Mouse (Mus musculus) layer of hippocampus, adult 2 months (tissue): Measurements from ENCODE around the gene Ugt1a9. TPM values are rescaled to one million over a fixed set of nuclear protein-coding genes. Genes with fewer than 3 reads are reported as not detected.
"Not testable (repeated sequence)": the region's sequence is repeated elsewhere in the genome, so short reads cannot be mapped to it uniquely, and the experiment has no call there.

Experiments used
- DNase-seq, 2 experiments: peaks; one replicate each; pipeline ENCODE4 v3.0.0; 2022; ENCODE audit warnings: low spot score in 2 of 2
- H3K27ac ChIP-seq: fragments of 200-600 bp; 2 replicates; pipeline ENCODE4 v1.8.1; 2022
- H3K4me3 ChIP-seq: fragments of 200-600 bp; 2 replicates; pipeline ENCODE4 v1.8.1; 2022; ENCODE audit warnings: mild to moderate bottlenecking
- CTCF ChIP-seq: fragments of 200-600 bp; conservative IDR thresholded peaks from 2 replicates; pipeline ENCODE4 v1.8.1; 2022; ENCODE audit warnings: antibody characterized with exemption, mild to moderate bottlenecking, moderate library complexity
- long read RNA-seq, 2 experiments: library from polyadenylated mRNA; stranded (forward); transcript quantifications; one replicate each; pipeline ENCODE4 v2.0.0; 2021; ENCODE audit warnings: borderline mapping rate in 2 of 2
- total RNA-seq, 2 experiments: library from RNA; stranded (reverse); gene quantifications; 2 replicates each; pipeline ENCODE4 v1.2.3; 2021

The Ugt1a9 gene
- not detected for total RNA-seq
- long read RNA-seq, experiment 1: 0 reads
- long read RNA-seq, experiment 2: 0 reads

DNA sequence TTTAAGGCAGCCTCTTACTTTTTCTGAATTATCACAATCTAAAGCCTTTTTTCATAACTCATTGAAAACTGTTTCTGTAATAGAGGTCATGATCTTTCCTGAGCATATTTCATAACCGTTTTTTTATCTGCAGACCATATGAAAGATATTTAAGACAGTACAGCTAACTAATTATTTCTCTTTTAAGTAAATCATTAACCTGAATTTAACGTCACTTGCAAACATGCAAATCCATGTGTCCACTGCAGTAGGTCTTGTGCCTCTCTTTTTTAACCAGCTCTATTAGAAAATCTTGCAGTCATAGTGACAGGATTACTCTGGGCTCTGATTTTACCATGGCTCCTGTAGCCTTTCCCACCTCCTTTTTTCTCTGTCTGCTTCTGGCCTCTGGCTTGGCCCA lies at the start of gene Ugt1a9:
Ugt1a9 (plus strand) TSS at position 306 of the 400 bp plus-strand sequence.
- no peak for DNase-seq
- no peak for TF ChIP-seq CTCF
- no peak within 1 kb of the TSS for H3K4me3 ChIP-seq
- no peak within 1 kb of the TSS for H3K27ac ChIP-seq

DNA sequence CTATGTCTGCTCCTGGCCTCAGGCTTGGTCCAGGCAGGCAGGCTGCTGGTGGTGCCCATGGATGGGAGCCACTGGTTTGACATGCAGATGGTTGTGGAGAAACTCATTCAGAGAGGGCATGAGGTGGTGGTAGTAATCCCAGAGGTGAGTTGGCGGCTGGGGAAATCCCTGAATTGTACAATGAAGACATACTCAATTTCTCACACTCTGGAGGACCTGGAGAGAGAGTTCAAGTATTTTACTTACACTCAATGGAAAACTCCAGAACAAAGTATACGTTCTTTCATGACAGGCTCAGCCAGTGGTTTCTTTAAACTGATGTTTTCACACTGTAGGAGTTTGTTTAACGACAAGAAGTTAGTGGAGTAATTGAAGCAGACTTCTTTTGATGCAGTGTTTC lies 45.4 kb upstream of the Ugt1a9 start:
- not testable (repeated sequence) for DNase-seq, H3K4me3 ChIP-seq, H3K27ac ChIP-seq

DNA sequence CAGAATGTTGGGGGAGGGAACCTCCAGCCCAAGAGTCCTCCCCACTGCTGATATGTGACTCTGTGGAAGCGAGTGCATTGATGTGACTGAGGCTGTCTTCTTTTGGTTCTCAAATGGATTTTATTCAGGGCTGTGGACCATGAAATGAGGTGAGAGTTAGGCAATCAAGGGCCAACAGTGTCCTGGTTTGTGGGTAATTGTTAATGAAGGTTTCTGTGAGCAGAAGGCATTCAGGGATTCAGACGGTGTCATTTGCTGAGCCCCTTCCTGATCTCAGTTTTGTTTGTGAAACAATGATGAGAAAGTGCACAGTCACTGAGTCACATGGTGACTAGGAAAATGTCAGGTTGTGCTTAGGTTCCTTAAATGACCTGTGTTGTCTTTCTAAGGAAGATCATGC lies 27.6 kb upstream of the Ugt1a9 start:
- H3K4me3 ChIP-seq, H3K27ac ChIP-seq, DNase-seq: not testable (repeated sequence)

DNA sequence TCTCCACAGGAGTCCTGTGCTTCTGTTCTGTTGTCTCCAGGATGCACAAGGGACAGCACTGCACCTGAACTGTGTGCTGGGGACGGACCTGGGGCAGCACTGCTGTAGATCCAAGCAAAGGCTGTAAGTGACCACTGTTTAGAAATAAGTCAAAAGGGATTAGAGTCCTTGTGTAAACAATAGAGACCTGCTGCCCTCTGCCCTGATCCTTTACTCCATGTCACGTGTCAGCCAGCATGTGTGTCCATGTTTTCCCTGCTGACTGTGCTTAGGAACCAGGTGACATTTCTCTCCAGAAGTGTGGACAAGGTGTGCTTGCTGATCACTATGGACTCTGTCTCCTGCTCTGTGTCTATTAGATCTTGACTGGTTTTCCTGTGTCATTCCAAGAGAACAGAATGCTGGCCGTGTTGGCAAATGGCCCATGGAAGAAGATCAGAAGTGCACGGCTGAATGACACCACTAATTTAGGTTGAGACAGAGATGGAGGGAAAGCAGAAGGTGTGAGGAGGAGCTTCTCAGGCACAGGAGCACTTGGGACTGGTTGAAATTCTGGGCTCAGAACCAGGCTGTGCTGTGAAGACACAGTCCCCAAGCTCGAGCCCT lies 25.7 kb upstream of the Ugt1a9 start:
- DNase-seq: not testable (repeated sequence)

DNA sequence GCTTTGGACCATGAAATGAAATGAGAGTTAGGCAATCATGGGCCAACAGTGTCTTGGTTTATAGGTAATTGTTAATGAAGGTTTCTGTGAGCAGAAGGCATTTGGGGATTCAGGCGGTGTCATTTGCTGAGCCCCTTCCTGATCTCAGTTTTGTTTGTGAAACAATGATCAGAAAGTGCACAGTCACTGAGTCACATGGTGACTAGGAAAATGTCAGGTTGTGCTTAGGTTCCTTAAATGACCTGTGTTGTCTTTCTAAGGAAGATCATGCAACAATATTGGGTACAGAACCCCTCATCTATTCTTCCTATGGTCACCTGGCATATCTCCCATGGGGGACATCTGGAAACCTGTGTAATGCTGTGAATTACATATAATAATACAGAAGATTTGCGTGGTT lies 23.2 kb upstream of the Ugt1a9 start:
- H3K27ac ChIP-seq, DNase-seq, H3K4me3 ChIP-seq: not testable (repeated sequence)

More for the DNA sequence above, 25.7 kb upstream of the Ugt1a9 start:
- H3K4me3 ChIP-seq, H3K27ac ChIP-seq: not testable (repeated sequence)

DNA sequence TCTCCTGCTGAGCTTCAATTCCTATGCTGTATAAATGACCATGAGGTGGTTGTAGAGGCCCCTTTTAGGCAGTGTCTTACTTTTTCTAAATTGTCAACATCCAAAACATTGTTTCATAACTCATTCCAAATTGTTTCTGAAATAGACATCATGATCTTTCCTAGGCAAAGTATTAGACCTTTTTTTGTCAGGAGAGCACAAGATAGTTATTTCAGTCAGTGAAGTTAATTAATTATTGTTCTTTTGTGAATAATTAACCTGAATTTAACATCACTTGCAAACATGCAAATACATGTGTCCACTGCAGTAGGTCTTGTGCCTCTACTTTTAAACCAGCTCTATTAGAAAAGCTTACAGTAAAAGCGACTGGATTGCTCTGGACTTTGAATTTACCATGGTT lies 15.5 kb upstream of the Ugt1a9 start, which contains the start of gene Ugt1a10:
Ugt1a10 (plus strand) TSS at position 301 of the 400 bp plus-strand sequence.
- Histone ChIP-seq H3K4me3 (no peak within 1 kb of the TSS), H3K27ac (no peak within 1 kb of the TSS)
- no peak for DNase-seq
- TF ChIP-seq CTCF: no peak

DNA sequence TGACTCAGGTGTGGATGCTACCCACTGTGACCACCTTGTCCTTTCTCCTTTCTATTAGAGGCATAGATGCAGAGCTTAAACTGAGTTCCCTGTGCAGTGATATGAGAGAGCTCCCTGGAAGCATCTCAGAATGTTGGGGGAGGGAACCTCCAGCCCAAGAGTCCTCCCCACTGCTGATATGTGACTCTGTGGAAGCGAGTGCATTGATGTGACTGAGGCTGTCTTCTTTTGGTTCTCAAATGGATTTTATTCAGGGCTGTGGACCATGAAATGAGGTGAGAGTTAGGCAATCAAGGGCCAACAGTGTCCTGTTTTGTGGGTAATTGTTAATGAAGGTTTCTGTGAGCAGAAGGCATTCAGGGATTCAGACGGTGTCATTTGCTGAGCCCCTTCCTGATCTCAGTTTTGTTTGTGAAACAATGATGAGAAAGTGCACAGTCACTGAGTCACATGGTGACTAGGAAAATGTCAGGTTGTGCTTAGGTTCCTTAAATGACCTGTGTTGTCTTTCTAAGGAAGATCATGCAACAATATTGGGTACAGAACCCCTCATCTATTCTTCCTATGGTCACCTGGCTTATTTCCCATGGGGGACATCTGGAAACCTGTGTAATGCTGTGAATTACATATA lies 4.0 kb upstream of the Ugt1a9 start:
- not testable (repeated sequence) for DNase-seq, H3K4me3 ChIP-seq, H3K27ac ChIP-seq

DNA sequence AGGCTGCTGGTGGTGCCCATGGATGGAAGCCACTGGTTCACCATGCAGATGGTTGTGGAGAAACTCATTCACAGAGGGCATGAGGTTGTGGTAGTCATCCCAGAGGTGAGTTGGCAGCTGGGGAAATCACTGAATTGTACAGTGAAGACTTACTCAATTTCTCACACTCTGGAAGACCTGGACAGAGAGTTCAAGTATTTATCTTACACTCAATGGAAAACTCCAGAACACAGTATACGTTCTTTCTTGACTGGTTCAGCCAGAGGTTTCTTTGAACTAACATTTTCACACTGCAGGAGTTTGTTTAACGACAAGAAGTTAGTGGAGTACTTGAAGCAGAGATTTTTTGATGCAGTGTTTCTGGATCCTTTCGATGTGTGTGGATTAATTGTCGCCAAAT lies 302 bp downstream of the Ugt1a9 start:
- H3K4me3 ChIP-seq: no peak overlapping the region
- no peak for TF ChIP-seq CTCF
- DNase-seq: no peak
- no peak overlapping the region for H3K27ac ChIP-seq

DNA sequence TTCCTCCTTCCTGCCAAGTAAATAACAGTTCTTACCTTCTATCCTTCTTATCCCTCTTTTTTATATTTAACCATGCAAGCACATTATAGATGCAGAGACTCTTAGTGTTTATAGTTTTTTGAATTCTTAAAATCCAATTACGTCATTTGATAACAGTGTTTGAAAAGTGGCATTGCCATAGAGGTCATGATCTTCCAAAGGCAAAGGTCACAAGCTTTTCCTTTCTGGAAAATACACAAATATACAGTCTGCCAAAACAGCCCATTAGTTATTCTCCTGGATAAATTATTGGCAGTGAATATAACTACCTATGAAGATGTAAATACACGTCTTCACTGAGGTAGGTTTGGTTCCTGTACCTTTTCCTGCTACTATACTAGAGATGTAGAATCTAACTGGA lies 3.9 kb downstream of the Ugt1a9 start:
- no peak overlapping the region for H3K27ac ChIP-seq
- no peak overlapping the region for H3K4me3 ChIP-seq
- TF ChIP-seq CTCF: no peak
- no peak for DNase-seq

DNA sequence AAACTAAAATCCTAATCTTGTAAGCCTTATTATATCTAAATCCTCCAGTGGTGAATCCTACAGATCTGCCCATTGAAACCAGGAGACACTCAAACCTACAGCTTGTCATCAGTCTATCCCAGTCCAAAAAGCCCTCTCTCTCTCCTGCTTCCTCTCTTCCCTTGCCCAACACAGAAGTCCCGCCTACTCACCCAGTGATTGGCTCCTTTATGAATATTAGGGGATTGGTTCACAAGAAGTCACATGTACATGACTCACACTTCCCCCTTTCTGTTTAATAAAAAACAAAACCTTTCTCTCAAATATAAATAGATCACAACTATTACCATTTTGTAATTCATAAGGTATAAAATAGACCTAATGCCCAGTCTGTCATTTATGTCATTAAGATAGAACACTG lies 6.5 kb downstream of the Ugt1a9 start:
- Histone ChIP-seq H3K27ac (no peak overlapping the region), H3K4me3 (no peak overlapping the region)
- no peak for DNase-seq
- TF ChIP-seq CTCF: no peak

DNA sequence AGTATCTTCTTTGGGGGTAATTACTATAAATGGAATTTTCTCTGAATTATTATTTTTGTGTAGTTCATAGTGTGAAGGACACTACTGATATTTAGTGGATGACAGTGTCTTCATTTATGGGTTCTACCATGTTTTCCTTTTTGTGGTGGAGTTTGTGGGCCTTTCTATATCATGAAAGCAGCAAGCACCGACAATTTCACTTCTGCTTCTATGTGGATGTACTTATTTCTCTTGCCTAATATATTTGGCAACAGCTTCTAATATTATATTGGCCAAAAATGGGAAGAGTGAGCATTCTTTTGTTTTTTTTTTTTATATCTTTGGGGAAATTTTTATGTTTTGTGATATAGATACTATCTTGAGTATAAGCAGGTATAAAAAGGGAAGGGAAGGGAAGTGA lies 11.1 kb downstream of the Ugt1a9 start:
- H3K4me3 ChIP-seq: no peak overlapping the region
- H3K27ac ChIP-seq: no peak overlapping the region
- DNase-seq: no peak
- no peak for TF ChIP-seq CTCF

DNA sequence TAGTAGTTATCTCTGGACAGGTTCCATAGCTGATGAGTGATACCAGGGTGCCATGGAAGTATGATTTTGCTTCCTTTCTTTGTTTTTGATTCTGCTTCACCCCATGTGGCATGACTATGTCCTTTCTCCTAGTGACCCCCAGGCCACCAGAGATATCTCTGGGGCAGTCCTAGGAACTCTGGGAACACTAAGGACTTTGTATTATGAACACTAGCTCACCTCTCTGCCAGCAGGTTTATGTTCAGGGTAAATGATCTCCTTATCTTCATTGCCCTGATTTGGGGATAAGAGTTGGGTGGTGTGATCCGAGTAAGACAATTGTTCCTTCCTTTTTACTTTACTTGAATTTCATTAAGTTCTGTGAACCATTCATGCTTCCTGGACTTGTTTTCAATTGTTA lies 15.5 kb downstream of the Ugt1a9 start:
- TF ChIP-seq CTCF: no peak
- Histone ChIP-seq H3K4me3 (no peak overlapping the region), H3K27ac (no peak overlapping the region)
- no peak for DNase-seq

DNA sequence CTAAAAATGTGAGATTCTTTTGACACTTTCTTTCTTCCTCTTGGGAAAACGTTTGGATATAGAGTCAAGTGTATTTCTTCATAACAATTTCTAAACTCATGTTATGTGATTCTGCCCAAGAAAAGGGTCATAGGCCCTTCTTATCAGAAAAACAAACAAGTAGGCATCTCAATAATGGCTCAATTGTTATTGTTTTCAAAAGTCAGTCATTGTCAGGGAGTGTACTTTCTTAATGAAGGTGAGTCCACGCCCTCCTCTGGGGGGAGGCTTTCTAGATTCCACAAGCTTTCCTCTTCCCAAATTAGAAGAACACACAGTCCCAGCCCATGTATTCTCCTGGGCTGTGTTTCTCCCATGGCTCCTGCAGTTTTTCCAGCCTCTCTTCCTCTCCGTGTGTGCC lies 16.9 kb downstream of the Ugt1a9 start, which contains the start of gene Ugt1a8:
Ugt1a8 (plus strand) TSS at position 301 of the 400 bp plus-strand sequence.
- H3K27ac ChIP-seq: no peak within 1 kb of the TSS
- DNase-seq: no peak
- TF ChIP-seq CTCF: no peak
- no peak within 1 kb of the TSS for H3K4me3 ChIP-seq

DNA sequence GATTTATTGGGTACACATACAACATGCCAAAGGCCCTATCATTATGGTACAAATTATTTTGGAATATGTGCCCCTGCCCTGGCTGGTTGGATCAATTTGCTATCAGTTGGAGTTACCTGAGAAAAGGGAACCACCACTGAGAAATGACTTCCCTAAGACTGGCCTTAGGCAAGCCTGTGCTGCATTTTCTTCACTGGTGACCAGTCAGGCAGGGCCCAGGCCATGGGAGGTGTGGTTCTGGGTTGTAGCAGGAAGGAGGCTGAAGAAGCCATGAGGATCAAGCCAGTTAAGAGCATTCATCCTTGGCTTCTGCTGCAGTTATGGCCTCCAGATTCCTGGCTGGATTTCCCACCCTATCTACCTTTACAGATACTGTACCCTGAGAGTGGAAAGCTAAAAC lies 21.7 kb downstream of the Ugt1a9 start:
- no peak overlapping the region for H3K27ac ChIP-seq
- H3K4me3 ChIP-seq: no peak overlapping the region
- no peak for DNase-seq
- no peak for TF ChIP-seq CTCF

DNA sequence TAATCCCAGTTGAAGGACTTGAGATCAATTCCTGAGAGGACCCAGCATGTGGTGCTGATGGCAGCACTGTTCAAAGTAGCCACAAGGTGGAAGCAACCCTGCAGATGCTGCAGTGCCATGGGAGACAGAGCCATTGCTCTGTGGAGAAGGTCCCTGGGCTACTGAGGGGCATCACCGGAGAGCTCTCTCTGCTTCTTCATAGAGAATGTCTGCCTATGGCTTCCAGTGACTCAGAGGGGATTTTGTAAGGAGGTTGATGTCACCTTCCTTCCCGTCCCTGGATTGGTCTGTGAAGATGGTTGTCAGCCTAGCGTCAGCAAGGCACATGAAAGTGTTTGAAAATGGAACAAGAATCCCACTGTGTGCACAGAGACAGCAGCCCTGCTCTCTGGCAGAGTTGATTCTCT lies 23.7 kb downstream of the Ugt1a9 start:
- not testable (repeated sequence) for DNase-seq, H3K4me3 ChIP-seq, H3K27ac ChIP-seq
- peak; percentile 51 for TF ChIP-seq CTCF
